Mouse (Mus musculus) embryonic stem cell, embryonic (primary cell): ENCODE data around the gene Gm20458.

Source experiments
- CTCF ChIA-PET, 4 experiments: fragments of 300-600 bp in 2 of 4; fragments of 350-600 bp in 2 of 4; sonication (Branson Sonifier 250); formaldehyde crosslinking; loops; one replicate each; lab custom pipeline; 2022; ENCODE audit warnings: inconsistent platforms in 2 of 4; lab: Charles Lee
- POLR2A ChIA-PET, 4 experiments: fragments of 300-600 bp in 2 of 4; fragments of 350-600 bp in 2 of 4; sonication (Branson Sonifier 250); formaldehyde crosslinking; loops; one replicate each; lab custom pipeline; 2022; ENCODE audit warnings: antibody characterized with exemption in 4 of 4, inconsistent platforms in 1 of 4; lab: Charles Lee

Gene Gm20458

GRCm38 (mm10) chr2:164487115-164487527, 26.4 kb downstream of the Gm20458 start:
- ChIA-PET CTCF (interaction anchor here (0.5 to 4.6 kb wide), 13 partner anchors 13 to 265 kb away, joined by 3 to 28 read pairs (median 4); partner anchors contain the start of gene Gm20458 (in 1 of the 4)), POLR2A (interaction anchor here in 3 of 4 experiments (0.6 to 4.2 kb wide), 18 partner anchors 10 to 317 kb away, joined by 3 to 18 read pairs (median 3); partner anchors contain the start of genes Gm20458 (in 2 of the 3), Pigt (in 2 of the 3), Sdc4 (in 2 of the 3) and Acot8 (in 1 of the 3))

GRCm38 (mm10) chr2:164487812-164488211, 27.0 kb downstream of the Gm20458 start:
- ChIA-PET POLR2A (interaction anchor here in 3 of 4 experiments (0.7 to 4.2 kb wide), 14 partner anchors 9 to 317 kb away, joined by 3 to 18 read pairs (median 3); partner anchors contain the start of genes Gm20458 (in 2 of the 3), Acot8 (in 1 of the 3), Pigt (in 1 of the 3) and Sdc4 (in 1 of the 3)), CTCF (interaction anchor here in 3 of 4 experiments (1.0 to 4.6 kb wide), 7 partner anchors 17 to 98 kb away, joined by 3 to 28 read pairs (median 5); no protein-coding TSS in a partner anchor)

- POLR2A ChIA-PET, result interaction anchor here in 2 of 4 experiments (0.7 to 2.8 kb wide), 7 partner anchors 8 to 51 kb away, joined by 3 to 10 read pairs (median 3); partner anchors contain the start of gene Sdc4 (in 2 of the 2)
- CTCF ChIA-PET, result interaction anchor here in 3 of 4 experiments (0.6 to 1.8 kb wide), 4 partner anchors 24 to 959 kb away, joined by 3 to 6 read pairs (median 3); no protein-coding TSS in a partner anchor
Measured at GRCm38 (mm10) chr2:164494126-164494525, 33.4 kb downstream of the Gm20458 start.

GRCm38 (mm10) chr2:164496331-164496730, 35.6 kb downstream of the Gm20458 start:
- POLR2A ChIA-PET, result interaction anchor here in 3 of 4 experiments (0.9 to 2.9 kb wide), 12 partner anchors 9 to 79 kb away, joined by 3 to 9 read pairs (median 5); partner anchors contain the start of genes Gm20458 (in 1 of the 3), Sdc4 (in 1 of the 3), Sys1 (in 1 of the 3) and Wfdc2 (in 1 of the 3)
- CTCF ChIA-PET, result interaction anchor here in 2 of 4 experiments (1.4 to 1.7 kb wide), 2 partner anchors 26 to 106 kb away, joined by 3 to 11 read pairs; no protein-coding TSS in a partner anchor

- POLR2A ChIA-PET, result interaction anchor here (0.6 to 2.9 kb wide), 28 partner anchors 10 to 426 kb away, joined by 3 to 20 read pairs (median 4); partner anchors contain the start of genes Gm20458 (in 2 of the 4), Sdc4 (in 1 of the 4), Stk4 (in 1 of the 4) and Sys1 (in 1 of the 4)
- CTCF ChIA-PET, result interaction anchor here in 3 of 4 experiments (0.5 to 1.7 kb wide), 4 partner anchors 10 to 107 kb away, joined by 3 to 11 read pairs (median 4); no protein-coding TSS in a partner anchor
Measured at GRCm38 (mm10) chr2:164496847-164497690, 36.3 kb downstream of the Gm20458 start, which contains the start of gene Pigt. Gene Pigt, plus strand, starts transcription at chr2:164497520.

- POLR2A ChIA-PET, result interaction anchor here (0.6 to 2.9 kb wide), 27 partner anchors 9 to 427 kb away, joined by 3 to 20 read pairs (median 4); partner anchors contain the start of genes Gm20458 (in 2 of the 4), Sdc4 (in 2 of the 4), Stk4 (in 1 of the 4) and Tomm34 (in 1 of the 4)
- CTCF ChIA-PET, result interaction anchor here in 3 of 4 experiments (0.5 to 1.7 kb wide), 4 partner anchors 9 to 108 kb away, joined by 3 to 11 read pairs (median 4); no protein-coding TSS in a partner anchor
Measured at GRCm38 (mm10) chr2:164497691-164498268, 37.0 kb downstream of the Gm20458 start.

GRCm38 (mm10) chr2:164499317-164499716, 38.5 kb downstream of the Gm20458 start:
- POLR2A ChIA-PET, result interaction anchor here in 3 of 4 experiments (0.6 to 1.5 kb wide), 4 partner anchors 11 to 378 kb away, joined by 3 to 6 read pairs (median 4); partner anchors contain the start of gene Trp53tg5 (in 1 of the 3)
- CTCF ChIA-PET, result interaction anchor here in 3 of 4 experiments (0.5 to 1.8 kb wide), 9 partner anchors 11 to 117 kb away, joined by 3 to 5 read pairs (median 3); no protein-coding TSS in a partner anchor

- POLR2A ChIA-PET, result interaction anchor here in 2 of 4 experiments (1.3 to 1.5 kb wide), 2 partner anchors 10 to 27 kb away, joined by 4 to 6 read pairs; partner anchors contain the start of gene Trp53tg5 (in 1 of the 2)
- CTCF ChIA-PET, result interaction anchor here in 2 of 4 experiments (0.6 to 1.8 kb wide), 2 partner anchors 30 to 44 kb away, joined by 3 to 5 read pairs; partner anchors contain the start of gene Sys1 (in 1 of the 2)
Measured at GRCm38 (mm10) chr2:164500511-164500910, 39.7 kb downstream of the Gm20458 start.

- ChIA-PET POLR2A (interaction anchor here in 1 of 4 experiments (0.7 kb wide), 1 partner anchor 44 kb away, joined by 4 read pairs; the partner anchor contains the start of gene Gm20458), CTCF (interaction anchor here in 3 of 4 experiments (0.7 to 1.5 kb wide), 6 partner anchors 12 to 115 kb away, joined by 3 to 6 read pairs (median 3); partner anchors contain the start of gene Gm20458 (in 1 of the 3))
Measured at GRCm38 (mm10) chr2:164504919-164505318, 44.2 kb downstream of the Gm20458 start.

- CTCF ChIA-PET, result interaction anchor here in 2 of 4 experiments (0.7 to 2.5 kb wide), 5 partner anchors 12 to 45 kb away, joined by 3 to 7 read pairs (median 4); partner anchors contain the start of gene Gm20458 (in 1 of the 2)
- POLR2A ChIA-PET, result interaction anchor here in 2 of 4 experiments (0.6 to 3.6 kb wide), 11 partner anchors 8 to 89 kb away, joined by 3 to 20 read pairs (median 3); partner anchors contain the start of gene Pigt (in 1 of the 2)
Measured at GRCm38 (mm10) chr2:164505619-164506347, 45.0 kb downstream of the Gm20458 start.

- CTCF ChIA-PET, result interaction anchor here in 3 of 4 experiments (0.7 to 2.5 kb wide), 9 partner anchors 10 to 118 kb away, joined by 3 to 16 read pairs (median 5); partner anchors contain the start of gene Slpi (in 1 of the 3)
- POLR2A ChIA-PET, result interaction anchor here in 2 of 4 experiments (0.7 to 3.6 kb wide), 10 partner anchors 10 to 89 kb away, joined by 3 to 20 read pairs (median 6); partner anchors contain the start of genes Gm20458 (in 1 of the 2), Pigt (in 1 of the 2) and Sdc4 (in 1 of the 2)
Measured at GRCm38 (mm10) chr2:164507811-164508210, 47.0 kb downstream of the Gm20458 start.

- CTCF ChIA-PET, result interaction anchor here in 3 of 4 experiments (0.5 to 2.2 kb wide), 17 partner anchors 8 to 1211 kb away, joined by 3 to 14 read pairs (median 5); partner anchors contain the start of genes Gm20458 (in 1 of the 3) and Spint3 (in 1 of the 3)
- POLR2A ChIA-PET, result interaction anchor here (0.6 to 4.9 kb wide), 35 partner anchors 9 to 1580 kb away, joined by 3 to 26 read pairs (median 4); partner anchors contain the start of genes Pigt (in 3 of the 4), Sdc4 (in 3 of the 4), Acot8 (in 1 of the 4) and Dbndd2 (in 1 of the 4)
Measured at GRCm38 (mm10) chr2:164510621-164511190, 49.9 kb downstream of the Gm20458 start.

- CTCF ChIA-PET, result interaction anchor here (0.6 to 2.2 kb wide), 7 partner anchors 9 to 1338 kb away, joined by 3 to 13 read pairs (median 6); partner anchors contain the start of gene Slc12a5 (in 1 of the 4)
- POLR2A ChIA-PET, result interaction anchor here in 2 of 4 experiments (0.7 to 4.9 kb wide), 5 partner anchors 9 to 607 kb away, joined by 3 to 26 read pairs (median 3); partner anchors contain the start of gene Gm20458 (in 1 of the 2)
Measured at GRCm38 (mm10) chr2:164512121-164512909, 51.5 kb downstream of the Gm20458 start.

- ChIA-PET POLR2A (interaction anchor here in 3 of 4 experiments (0.6 to 4.9 kb wide), 7 partner anchors 8 to 210 kb away, joined by 3 to 26 read pairs (median 4); partner anchors contain the start of gene Pigt (in 1 of the 3)), CTCF (interaction anchor here in 3 of 4 experiments (0.6 to 1.9 kb wide), 8 partner anchors 8 to 281 kb away, joined by 3 to 6 read pairs (median 4); no protein-coding TSS in a partner anchor)
Measured at GRCm38 (mm10) chr2:164513389-164513788, 52.6 kb downstream of the Gm20458 start.
